Mouse (Mus musculus) CH12.LX (cell line): ENCODE measurements at regions not wholly inside any gene's neighbourhood (a gene's known extent, or its start where the extent isn't known, plus 50 kb on each side); places are given as distances from the start of the nearest gene placed in this dataset.

Experiments
- DNase-seq: peaks from one replicate; pipeline ENCODE4 v3.0.0-alpha.2; 2013; ENCODE audit errors: extremely low read depth
- H3K27ac ChIP-seq: 2 replicates; pipeline ENCODE4 v1.5.1; 2012; ENCODE audit warnings: low read depth, mild to moderate bottlenecking, control low read depth, moderate library complexity; ENCODE audit not compliant: insufficient read depth
- H3K27me3 ChIP-seq: replicated peaks from 2 replicates; pipeline ENCODE3; 2012; ENCODE audit warnings: inconsistent platforms
- H3K36me3 ChIP-seq, 2 experiments: replicated peaks in 1 of 2; 2 replicates each; pipeline versions ENCODE3 to v1.6.1; 2012; ENCODE audit warnings: inconsistent platforms in 1 of 2, low read length in 1 of 2, mild to moderate bottlenecking in 1 of 2, mixed read lengths in 1 of 2, moderate library complexity in 1 of 2; ENCODE audit not compliant: control insufficient read depth in 1 of 2, insufficient read depth in 1 of 2
- H3K4me1 ChIP-seq, 2 experiments: 2 replicates each; pipeline ENCODE4 v1.6.1; 2012; ENCODE audit warnings: inconsistent platforms in 1 of 2, moderate library complexity in 1 of 2; ENCODE audit not compliant: insufficient read depth in 2 of 2, control insufficient read depth in 1 of 2
- H3K4me2 ChIP-seq: 2 replicates; pipeline ENCODE4 v1.6.1; 2012; ENCODE audit warnings: low read depth, mild to moderate bottlenecking, control low read depth; ENCODE audit not compliant: poor library complexity, insufficient read depth, severe bottlenecking
- H3K4me3 ChIP-seq, 3 experiments: fragments of 150-350 bp in 1 of 3; sonication (generic) in 1 of 3; replicated peaks in 1 of 3; 2 replicates each; pipeline versions ENCODE3 to v1.5.1; 2011 to 2012; ENCODE audit warnings: low read depth in 2 of 3, low read length in 2 of 3, mild to moderate bottlenecking in 2 of 3, moderate library complexity in 2 of 3, control low read depth in 1 of 3, improper control_type of control experiment in 1 of 3, inconsistent platforms in 1 of 3, mixed read lengths in 1 of 3; ENCODE audit not compliant: poor library complexity in 1 of 3
- H3K79me2 ChIP-seq: replicated peaks from 2 replicates; pipeline ENCODE4 v1.6.1; 2012; ENCODE audit warnings: mild to moderate bottlenecking, moderate library complexity; ENCODE audit not compliant: control insufficient read depth, poor library complexity, insufficient read depth, severe bottlenecking; ENCODE audit errors: extremely low read depth
- H3K9ac ChIP-seq: 2 replicates; pipeline ENCODE4 v1.6.1; 2012; ENCODE audit warnings: low read depth, mild to moderate bottlenecking, control low read depth, moderate library complexity; ENCODE audit not compliant: insufficient read depth
- H3K9me3 ChIP-seq: replicated peaks from 2 replicates; pipeline ENCODE3; 2012; ENCODE audit warnings: low read length, inconsistent platforms, mixed read lengths
- BHLHE40 ChIP-seq: IDR thresholded peaks from 2 replicates; pipeline ENCODE4 v1.6.1; 2011; ENCODE audit warnings: mild to moderate bottlenecking, low read depth, low read length, improper control_type of control experiment
- CHD1 ChIP-seq: IDR thresholded peaks from 2 replicates; pipeline ENCODE4 v1.6.1; 2012; ENCODE audit warnings: low read depth, low read length, improper control_type of control experiment, inconsistent platforms
- CHD2 ChIP-seq: IDR thresholded peaks from 2 replicates; pipeline ENCODE4 v1.6.1; 2011; ENCODE audit warnings: low read length, improper control_type of control experiment
- CTCF ChIP-seq, 2 experiments: IDR thresholded peaks in 1 of 2; conservative IDR thresholded peaks in 1 of 2; 2 replicates each; pipeline ENCODE4 v1.5.1; 2011 to 2012; ENCODE audit warnings: low read depth in 2 of 2, low read length in 2 of 2, improper control_type of control experiment in 1 of 2, inconsistent platforms in 1 of 2, mild to moderate bottlenecking in 1 of 2, moderate library complexity in 1 of 2
- E2F4 ChIP-seq: IDR thresholded peaks from 2 replicates; pipeline ENCODE4 v1.6.1; 2011; ENCODE audit warnings: low read depth, low read length, improper control_type of control experiment; ENCODE audit not compliant: insufficient replicate concordance
- EP300 ChIP-seq: IDR thresholded peaks from 2 replicates; pipeline ENCODE4 v1.6.1; 2011; ENCODE audit warnings: low read length, improper control_type of control experiment
- ETS1 ChIP-seq: conservative IDR thresholded peaks from 2 replicates; pipeline ENCODE4 v1.6.1; 2012; ENCODE audit warnings: low read depth, mild to moderate bottlenecking, inconsistent platforms, low read length, improper control_type of control experiment, moderate library complexity
- GABPA ChIP-seq: IDR thresholded peaks from 2 replicates; pipeline ENCODE4 v1.6.1; 2012; ENCODE audit warnings: low read depth, low read length, improper control_type of control experiment, inconsistent platforms; ENCODE audit not compliant: insufficient replicate concordance
- HCFC1 ChIP-seq: IDR thresholded peaks from 2 replicates; pipeline ENCODE4 v1.6.1; 2012; ENCODE audit warnings: low read depth, mild to moderate bottlenecking, inconsistent platforms, low read length, improper control_type of control experiment
- IRF4 ChIP-seq: IDR thresholded peaks from 2 replicates; pipeline ENCODE4 v1.6.1; 2014; ENCODE audit warnings: low read depth, mild to moderate bottlenecking, inconsistent platforms, low read length, improper control_type of control experiment
- JUN ChIP-seq: IDR thresholded peaks from 2 replicates; pipeline ENCODE4 v1.6.1; 2011; ENCODE audit warnings: low read depth, mild to moderate bottlenecking, low read length, improper control_type of control experiment, moderate library complexity; ENCODE audit not compliant: insufficient read depth
- KAT2A ChIP-seq: IDR thresholded peaks from 2 replicates; pipeline ENCODE4 v1.6.1; 2012; ENCODE audit warnings: low read length, improper control_type of control experiment, inconsistent platforms; ENCODE audit not compliant: insufficient replicate concordance
- MAFK ChIP-seq: IDR thresholded peaks from 2 replicates; pipeline ENCODE4 v1.6.1; 2011; ENCODE audit warnings: low read length, improper control_type of control experiment; ENCODE audit not compliant: insufficient replicate concordance
- MAX ChIP-seq: IDR thresholded peaks from 2 replicates; pipeline ENCODE4 v1.6.1; 2011; ENCODE audit warnings: low read length, improper control_type of control experiment
- MXI1 ChIP-seq: IDR thresholded peaks from 2 replicates; pipeline ENCODE4 v1.6.1; 2011; ENCODE audit warnings: mild to moderate bottlenecking, low read depth, low read length, improper control_type of control experiment
- NELFE ChIP-seq: IDR thresholded peaks from 2 replicates; pipeline ENCODE4 v1.6.1; 2011; ENCODE audit warnings: low read depth, low read length, improper control_type of control experiment
- PAX5 ChIP-seq: IDR thresholded peaks from 2 replicates; pipeline ENCODE4 v1.6.1; 2012; ENCODE audit warnings: low read length, inconsistent platforms, mixed read lengths
- POLR2A ChIP-seq: IDR thresholded peaks from 2 replicates; pipeline ENCODE4 v1.6.1; 2011; ENCODE audit warnings: low read depth, mild to moderate bottlenecking, improper control_type of control experiment, low read length
- POLR2AphosphoS2 ChIP-seq: IDR thresholded peaks from 2 replicates; pipeline ENCODE4 v1.6.1; 2011; ENCODE audit warnings: low read depth, low read length, improper control_type of control experiment
- RAD21 ChIP-seq: IDR thresholded peaks from 2 replicates; pipeline ENCODE4 v1.6.1; 2011; ENCODE audit warnings: low read depth, mild to moderate bottlenecking, low read length, improper control_type of control experiment, moderate library complexity
- RCOR1 ChIP-seq: conservative IDR thresholded peaks from 2 replicates; pipeline ENCODE4 v1.6.1; 2012; ENCODE audit warnings: low read depth, mild to moderate bottlenecking, inconsistent platforms, low read length, improper control_type of control experiment
- TBP ChIP-seq: conservative IDR thresholded peaks from 2 replicates; pipeline ENCODE4 v1.6.1; 2011; ENCODE audit warnings: low read depth, low read length, improper control_type of control experiment
- TCF12 ChIP-seq: IDR thresholded peaks from 2 replicates; pipeline ENCODE4 v1.6.1; 2014; ENCODE audit warnings: low read depth, mild to moderate bottlenecking, inconsistent platforms, low read length, improper control_type of control experiment
- USF2 ChIP-seq: conservative IDR thresholded peaks from 2 replicates; pipeline ENCODE4 v1.6.1; 2011; ENCODE audit warnings: low read depth, low read length, improper control_type of control experiment
- ZC3H11A ChIP-seq: IDR thresholded peaks from 2 replicates; pipeline ENCODE4 v1.6.1; 2012; ENCODE audit warnings: low read depth, mild to moderate bottlenecking, inconsistent platforms, low read length, improper control_type of control experiment
- ZKSCAN1 ChIP-seq: IDR thresholded peaks from 2 replicates; pipeline ENCODE4 v1.6.1; 2012; ENCODE audit warnings: low read depth, inconsistent platforms, low read length, improper control_type of control experiment, borderline replicate concordance
- ZMIZ1 ChIP-seq: IDR thresholded peaks from 2 replicates; pipeline ENCODE4 v1.6.1; 2012; ENCODE audit warnings: low read depth, mild to moderate bottlenecking, inconsistent platforms, low read length, improper control_type of control experiment
- ZNF384 ChIP-seq: IDR thresholded peaks from 2 replicates; pipeline ENCODE4 v1.6.1; 2012; ENCODE audit warnings: low read depth, low read length, improper control_type of control experiment, inconsistent platforms
- dilution Hi-C: fragments of 300-500 bp; cut with MboI; formaldehyde crosslinking; loops from 2 replicates; pipeline ENCODE4 v1.14.3; 2020; ENCODE audit warnings: low sequenced_read_pairs; ENCODE audit not compliant: extremely low pct_unique_long_range_greater_than_20kb, extremely low pct_ligation_motif_present
- in situ Hi-C: fragments of 300-500 bp; cut with MboI; formaldehyde crosslinking; loops from 3 replicates; pipeline ENCODE4 v1.14.3; 2019; ENCODE audit warnings: low sequenced_read_pairs, low pct_ligation_motif_present, low pct_unique_long_range_greater_than_20kb, mixed read lengths

- H3K79me2 ChIP-seq: no peaks in the 10 kb centered on the region
- no peak for DNase-seq
- in situ Hi-C loops (no loop called here), dilution Hi-C loops (no loop called here)
- no peak overlapping the region for H3K4me3 ChIP-seq
- TF ChIP-seq TBP (no peak), ZMIZ1 (no peak), EP300 (no peak), MAFK (no peak), RCOR1 (no peak), BHLHE40 (no peak), POLR2AphosphoS2 (no peak), MXI1 (no peak), POLR2A (no peak), ZC3H11A (no peak), RAD21 (no peak), JUN (no peak), NELFE (no peak), KAT2A (no peak), E2F4 (no peak), GABPA (no peak), TCF12 (no peak)
- no peaks in the 10 kb centered on the region for H3K4me1 ChIP-seq
- no peak overlapping the region for H3K4me2 ChIP-seq
- no peaks in the 10 kb centered on the region for H3K36me3 ChIP-seq
- no peak overlapping the region for H3K9ac ChIP-seq
- no peaks in the 10 kb centered on the region for H3K27me3 ChIP-seq
- H3K9me3 ChIP-seq: no peaks in the 10 kb centered on the region
- H3K27ac ChIP-seq: no peak overlapping the region
Observed at GRCm38 (mm10) chr14:99509696-99510536, 211.4 kb downstream of the Klf5 start.

GRCm38 (mm10) chr14:99515474-99515873 is 217.0 kb downstream of the Klf5 start:
- no peaks in the 10 kb centered on the region for H3K9me3 ChIP-seq
- in situ Hi-C loops (no loop called here), dilution Hi-C loops (no loop called here)
- DNase-seq: no peak
- no peaks in the 10 kb centered on the region for H3K4me1 ChIP-seq
- H3K4me3 ChIP-seq: no peak overlapping the region
- H3K9ac ChIP-seq: no peak overlapping the region
- TF ChIP-seq HCFC1 (no peak), TCF12 (no peak), E2F4 (no peak), ZKSCAN1 (no peak), CTCF (conservative IDR thresholded peaks at IDR 0.05 in 1 of 2, IDR thresholded peaks at IDR 0.05 in 1 of 2; ENCODE audit: low read depth in 2 of 2, low read length in 2 of 2) (no peak), IRF4 (no peak), USF2 (no peak), MAX (no peak), PAX5 (no peak), ZNF384 (no peak), ETS1 (no peak), CHD1 (no peak), KAT2A (no peak), EP300 (no peak), ZC3H11A (no peak), CHD2 (no peak)
- TF ChIP-seq, all 38 proteins: peak for 0
- Histone ChIP-seq H3K27ac (no peak overlapping the region), H3K36me3 (no peaks in the 10 kb centered on the region), H3K4me2 (no peak overlapping the region), H3K79me2 (no peaks in the 10 kb centered on the region), H3K27me3 (no peaks in the 10 kb centered on the region)
